Mouse (Mus musculus) frontal cortex, adult 2 months (tissue): Measurements from ENCODE around the gene Hoxa4. TPM values are rescaled to one million over a fixed set of nuclear protein-coding genes. Genes with fewer than 3 reads are reported as not detected.

Source experiments
- DNase-seq, 2 experiments: peaks; one replicate each; pipeline ENCODE4 v3.0.0; 2022; ENCODE audit warnings: low spot score in 1 of 2; ENCODE audit errors: extremely low spot score in 1 of 2
- polyA plus RNA-seq: library from polyadenylated mRNA; depleted of rRNA; stranded (reverse); fragments of >200 nt; gene quantifications from 2 replicates; pipeline ENCODE4 v1.2.3, GENCODE M21; 2012; rRNA removed

Gene Hoxa4
- polyA plus RNA-seq, 1 experiment: not detected

GRCm38 (mm10) chr6:52156551-52157200, 34.9 kb downstream of the Hoxa4 start:
- no peak for DNase-seq

GRCm38 (mm10) chr6:52155471-52155870, 36.1 kb downstream of the Hoxa4 start:
- no peak for DNase-seq

- no peak for DNase-seq
These were observed 37.5 kb downstream of the Hoxa4 start for GRCm38 (mm10) chr6:52154044-52154443.

DNA sequence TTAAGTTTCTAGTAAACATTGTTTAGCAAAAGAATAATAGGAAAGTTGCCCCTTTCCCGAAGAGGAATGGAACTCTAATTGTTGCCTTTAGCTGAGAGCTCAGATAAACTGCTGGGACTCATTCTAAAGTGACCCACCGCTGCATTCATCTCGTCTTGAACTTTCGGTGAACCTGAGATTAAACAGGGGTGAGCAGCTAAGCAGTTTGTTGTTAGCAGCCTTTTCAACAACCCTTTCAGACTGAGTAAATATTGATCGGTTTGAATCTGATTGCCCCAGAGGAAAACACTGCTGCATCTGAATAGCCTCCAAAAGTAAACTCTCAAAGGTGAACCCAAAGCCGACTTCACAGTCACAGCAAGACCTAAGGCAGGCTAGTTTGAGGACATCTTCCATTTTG, 38.3 kb downstream of the Hoxa4 start:
- DNase-seq: no peak

DNA sequence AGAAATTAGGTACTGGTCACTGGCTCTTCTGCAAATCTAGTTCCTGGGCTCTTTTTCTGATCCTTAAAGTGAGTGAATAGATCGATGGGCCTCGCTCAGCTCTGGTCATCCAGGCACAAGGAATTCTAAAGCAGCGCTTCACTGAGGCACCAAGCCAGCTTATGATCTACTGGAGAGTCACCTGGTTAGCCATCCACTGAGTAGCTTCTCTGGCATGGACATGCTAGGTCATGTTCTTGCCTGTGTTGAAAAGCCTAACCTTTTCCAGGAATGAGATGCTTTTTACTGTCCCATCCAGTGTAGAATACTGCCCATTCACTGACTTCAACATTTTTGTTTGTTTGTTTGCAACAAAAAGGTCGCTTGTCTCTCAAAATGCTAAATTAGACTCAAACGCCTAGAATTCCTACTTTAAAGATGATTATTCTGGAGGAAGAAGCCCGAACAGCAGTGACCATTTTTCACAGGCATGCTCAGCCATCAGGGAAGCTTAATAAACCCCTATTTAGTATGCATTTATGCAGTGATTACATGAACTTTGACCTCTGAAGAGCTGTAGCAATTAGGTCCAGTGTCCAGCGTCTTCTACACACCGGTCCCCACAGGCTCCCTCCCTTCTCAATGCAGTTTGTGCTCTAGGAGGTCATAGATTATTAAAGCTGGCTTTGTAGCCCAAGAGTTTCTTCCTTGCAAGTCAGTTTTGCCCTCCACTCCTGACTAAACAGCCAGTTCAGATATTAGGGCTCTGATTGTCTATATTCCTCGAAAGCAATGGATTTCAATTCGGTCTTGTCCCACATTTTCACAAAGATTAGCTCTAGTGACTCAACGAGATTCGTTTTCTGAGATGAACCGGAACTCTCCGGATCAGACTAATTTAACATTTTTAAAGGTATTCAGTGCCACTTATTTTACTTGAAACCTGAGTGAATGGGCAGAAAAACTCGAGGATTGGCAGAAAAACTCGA, 39.0 kb downstream of the Hoxa4 start:
- DNase-seq: no peak

- no peak for DNase-seq
These were observed 40.0 kb downstream of the Hoxa4 start for GRCm38 (mm10) chr6:52151571-52151970.

DNA sequence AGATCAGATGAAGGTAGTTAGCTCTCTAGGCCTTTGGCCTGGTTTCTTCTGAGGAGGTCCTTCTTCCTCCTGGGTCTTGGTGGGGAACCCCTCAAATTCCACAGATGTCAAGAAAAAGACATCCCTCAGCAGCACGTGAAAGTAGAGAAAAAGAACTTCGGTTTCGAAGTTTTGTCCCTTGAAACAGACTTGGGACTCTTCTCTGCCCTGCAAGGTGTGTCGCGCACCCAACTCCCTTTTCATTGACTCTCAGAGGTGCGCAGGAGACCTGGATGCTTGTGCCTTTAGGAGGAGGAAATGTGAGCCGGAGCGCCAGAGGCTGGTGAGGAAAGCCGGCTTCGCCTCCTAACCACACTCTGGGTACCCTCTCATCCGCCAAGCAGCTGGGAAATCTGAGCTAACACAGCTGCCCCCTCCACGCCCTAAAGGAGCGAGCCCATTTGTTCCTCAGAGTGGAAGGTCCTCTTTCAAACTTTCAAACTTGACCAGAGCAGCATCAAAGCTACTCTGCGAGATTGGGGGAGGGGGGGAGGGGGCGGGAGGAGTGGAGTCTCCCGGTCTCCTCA, 41.1 kb downstream of the Hoxa4 start:
- DNase-seq: no peak

Other genes starting within 250 kb of the Hoxa4 start
- gene Skap2, start 179.2 kb downstream of the Hoxa4 start, polyA plus RNA-seq: 8.8 and 12.8 TPM in 2 replicates
- gene Hoxa1, start 33.4 kb downstream of the Hoxa4 start, polyA plus RNA-seq: 0.04 TPM in 1 of 2 replicates, not detected in the other
- not detected in 2 replicates for gene Hoxa2, start 26.9 kb downstream of the Hoxa4 start, polyA plus RNA-seq
- gene 5730596B20Rik, start 14.3 kb downstream of the Hoxa4 start, polyA plus RNA-seq: not detected in 2 replicates
- 0.11 TPM in 1 of 2 replicates, not detected in the other for gene Hoxa5, start 12.8 kb upstream of the Hoxa4 start, polyA plus RNA-seq
- not detected in 2 replicates for gene Hoxa6, start 17.0 kb upstream of the Hoxa4 start, polyA plus RNA-seq
- gene Hoxa3, start 21.6 kb upstream of the Hoxa4 start, polyA plus RNA-seq: not detected in 2 replicates
- gene Gm28308, start 21.6 kb upstream of the Hoxa4 start, polyA plus RNA-seq: not detected in 2 replicates
- 0.17 TPM in 1 of 2 replicates, not detected in the other for gene Hoxa7, start 30.1 kb upstream of the Hoxa4 start, polyA plus RNA-seq
- gene Hoxa9, start 39.3 kb upstream of the Hoxa4 start, polyA plus RNA-seq: not detected in 2 replicates
- 0.27 TPM in 1 of 2 replicates, not detected in the other for gene Hoxa10, start 49.1 kb upstream of the Hoxa4 start, polyA plus RNA-seq
- 0.04 and 0.21 TPM in 2 replicates for gene Hoxa11, start 54.1 kb upstream of the Hoxa4 start, polyA plus RNA-seq
- not detected in 2 replicates for gene Hoxa13, start 69.1 kb upstream of the Hoxa4 start, polyA plus RNA-seq
- gene Evx1, start 121.7 kb upstream of the Hoxa4 start, polyA plus RNA-seq: not detected in 2 replicates